8 mouse cellular contexts compared by ENCODE assay signal in the genomic region with DNA sequence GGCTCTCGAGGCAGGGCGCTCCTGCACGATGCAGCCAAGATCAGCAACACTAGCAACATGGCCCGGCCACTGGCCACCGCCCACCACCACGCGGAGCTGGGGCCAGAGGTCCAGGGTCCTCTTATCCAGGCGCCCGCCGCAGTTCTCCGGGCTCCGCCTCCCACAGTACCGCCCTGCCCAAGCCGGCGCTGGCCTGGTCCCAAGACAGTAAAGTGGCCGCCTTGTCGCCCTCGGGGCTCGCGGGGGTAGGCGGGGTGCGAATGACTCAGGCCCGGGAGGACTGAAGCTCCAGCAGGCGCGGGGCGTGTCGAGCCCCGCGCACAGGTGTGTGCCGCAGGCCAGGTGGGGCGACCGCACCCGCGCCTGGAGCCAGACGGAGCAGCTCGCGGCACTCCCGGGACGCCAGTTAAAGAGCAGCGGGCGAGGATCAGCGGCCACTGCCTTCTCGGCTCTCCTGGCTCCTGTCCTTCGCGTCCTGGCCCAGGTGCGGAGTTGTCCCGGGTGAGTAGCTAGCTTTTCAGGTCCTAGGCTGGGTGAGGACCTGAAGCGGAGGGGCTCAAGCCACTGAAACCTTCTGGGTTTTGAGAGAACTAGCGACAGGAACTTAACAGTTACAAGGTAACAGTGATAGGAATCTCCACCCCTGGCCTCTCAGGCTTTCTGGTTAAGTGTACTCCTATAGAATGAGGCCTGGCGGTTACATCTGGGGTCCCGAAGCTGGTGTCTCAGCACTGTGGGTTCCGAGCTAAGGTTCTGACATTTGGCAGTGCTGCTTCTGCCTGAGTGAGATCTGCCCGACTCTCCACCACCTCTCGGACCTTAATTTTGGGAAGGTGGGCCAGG. TPM values are rescaled to one million over a fixed set of nuclear protein-coding genes. Genes with fewer than 3 reads are reported as not detected.
DNase-seq lines count a peak whose midpoint lies in the region; TF ChIP-seq lines count a peak whose summit lies in the region.

Gene Il17rb, minus strand, starts transcription at position 164 of the 843 bp plus-strand sequence.
Gene Chdh, plus strand, starts transcription at position 291 of the 843 bp plus-strand sequence.

- TF ChIP-seq CTCF in ES-Bruce4 (IDR thresholded peaks at IDR 0.05; ENCODE audit: low read depth, low read length): no peak
- no peak for TF ChIP-seq CTCF in embryonic fibroblast, embryonic 13.5 days (IDR thresholded peaks at IDR 0.05; ENCODE audit: borderline replicate concordance, insufficient read depth, low read length)

- no peaks in the 10 kb centered on the region for H3K9me3 ChIP-seq in ES-Bruce4 (replicated peaks; ENCODE audit: control insufficient read depth, insufficient read depth, low read length, poor library complexity, severe bottlenecking)

- no peak for TF ChIP-seq EP300 in ES-Bruce4 (IDR thresholded peaks at IDR 0.05; ENCODE audit: insufficient read depth, low read depth, low read length)

- H3K4me1 ChIP-seq in ES-Bruce4 (ENCODE audit: control insufficient read depth, insufficient read depth, low read length): no peaks in the 10 kb centered on the region
- H3K4me1 ChIP-seq in embryonic fibroblast, embryonic 13.5 days (ENCODE audit: control insufficient read depth, insufficient read depth, low read length): no peaks in the 10 kb centered on the region

- DNase-seq in adrenal gland, postnatal 4 days (ENCODE audit: low spot score in 2 of 2): peak; percentile 23 to 41
- peak; percentile 45 to 55 for DNase-seq in heart, postnatal 36 days
- DNase-seq in kidney, postnatal 36 days: peak; percentile 91 to 93
- peak; percentile 63 for DNase-seq in lung, postnatal 14 days
- peak; percentile 61 for DNase-seq in retina, embryonic 14.5 days (ENCODE audit: low spot score)
- DNase-seq in spleen, adult 18-20 months: no peak

- H3K4me3 ChIP-seq in ES-Bruce4 (ENCODE audit: low read depth, low read length): peak within 1 kb of the TSS; percentile 21
- 0 out of 2 replicates have a peak within 1 kb of the TSS, but pooled peaks have one; percentile 5 for H3K4me3 ChIP-seq in embryonic fibroblast, embryonic 13.5 days (ENCODE audit: insufficient read depth, low read length)

- no peak for TF ChIP-seq POLR2A in ES-Bruce4 (IDR thresholded peaks at IDR 0.05; ENCODE audit: insufficient read depth, low read length)
- no peak for TF ChIP-seq POLR2A in embryonic fibroblast, embryonic 13.5 days (IDR thresholded peaks at IDR 0.05; ENCODE audit: low read depth, low read length)

- no peaks in the 10 kb centered on the region for H3K27me3 ChIP-seq in ES-Bruce4 (ENCODE audit: control insufficient read depth, insufficient read depth, low read length, poor library complexity, severe bottlenecking)

- H3K27ac ChIP-seq in ES-Bruce4 (ENCODE audit: insufficient read depth, low read length): no peak within 1 kb of the TSS
- H3K27ac ChIP-seq in embryonic fibroblast, embryonic 13.5 days (ENCODE audit: insufficient read depth, low read length): no peak within 1 kb of the TSS

- no peaks in the 10 kb centered on the region for H3K36me3 ChIP-seq in ES-Bruce4 (ENCODE audit: control insufficient read depth, insufficient read depth, low read length, poor library complexity, severe bottlenecking)

- intact Hi-C loops in heart, postnatal 36 days (cut with DNase I): no loop called here

- 0 out of 2 replicates have a peak within 1 kb of the TSS, but pooled peaks have one; percentile 6 for H3K9ac ChIP-seq in ES-Bruce4 (ENCODE audit: low read depth, poor library complexity, severe bottlenecking)

RNA-seq across cellular contexts. Expression of gene Il17rb, which starts in this region (rescaled TPM):
- polyA plus RNA-seq in ES-Bruce4 (2011; ENCODE audit: insufficient read depth, insufficient read length, low read depth, missing spikeins): 0.43 TPM in 1 of 2 replicates, not detected in the other
- 1 to 10 TPM; 2.6 to 4.2 TPM for total RNA-seq in adrenal gland, postnatal 4 days (2021)
- polyA plus RNA-seq in embryonic fibroblast, embryonic 13.5 days (2011; ENCODE audit: insufficient read length, low read depth, missing spikeins): not detected in 2 replicates
- total RNA-seq in heart, postnatal 36 days (2021): not detected

RNA-seq across cellular contexts. Expression of gene Chdh, which starts in this region (rescaled TPM):
- 0.67 and 1.3 TPM in 2 replicates for polyA plus RNA-seq in ES-Bruce4 (2011; ENCODE audit: insufficient read depth, insufficient read length, low read depth, missing spikeins)
- total RNA-seq in adrenal gland, postnatal 4 days (2021): 1 to 10 TPM; 7.1 to 8.1 TPM
- polyA plus RNA-seq in embryonic fibroblast, embryonic 13.5 days (2011; ENCODE audit: insufficient read length, low read depth, missing spikeins): not detected in 2 replicates
- total RNA-seq in heart, postnatal 36 days (2021): under 1 TPM; 0.35 to 0.56 TPM

Comparison
In these comparisons a context has a peak if more than half of its experiments do, and no peak if none do; other contexts are left out.
1. RNA of gene Chdh (total RNA-seq): 7.1 to 8.1 TPM in adrenal gland, postnatal 4 days; 0.35 to 0.56 TPM in heart, postnatal 36 days; every median in the first group is over 4 times any median in the second.
2. Peak in DNase-seq in heart, postnatal 36 days; RNA of the genes that start here not detected or under 1 TPM.
3. DNase-seq: peak in adrenal gland, postnatal 4 days (2 of 2), kidney, postnatal 36 days (2 of 2), lung, postnatal 14 days (single experiment) and retina, embryonic 14.5 days (single experiment); none in spleen, adult 18-20 months (0 of 2).